Mouse (Mus musculus) stomach, embryonic 16.5 days (tissue): ENCODE results near the gene Lfng. TPM values are rescaled to one million over a fixed set of nuclear protein-coding genes. Genes with fewer than 3 reads are reported as not detected.
A peak's percentile ranks its signal among the peaks of the same experiment; 100 is the strongest.

Experiments used
- ATAC-seq: fragments of 200-750 bp; cut with Nextera tagmentation; 2 replicates; pipeline ENCODE4 v1.8.0; 2017; ENCODE audit warnings: moderate number of reproducible peaks, moderate TSS enrichment; ENCODE audit not compliant: insufficient read depth, low FRiP score
- H3K27ac ChIP-seq: fragments of 300-500 bp; sonication (generic); 2 replicates; pipeline ENCODE4 v1.5.1; 2014; ENCODE audit warnings: low read length
- H3K27me3 ChIP-seq: fragments of 300-500 bp; sonication (generic); 2 replicates; pipeline ENCODE4 v1.6.1; 2014; ENCODE audit warnings: low read length, control low read depth, mixed read lengths; ENCODE audit not compliant: control insufficient read depth, insufficient read depth
- H3K36me3 ChIP-seq: fragments of 300-500 bp; sonication (generic); 2 replicates; pipeline ENCODE4 v1.6.1; 2014; ENCODE audit warnings: low read length; ENCODE audit not compliant: control insufficient read depth, insufficient read depth
- H3K4me1 ChIP-seq: fragments of 300-500 bp; sonication (generic); 2 replicates; pipeline ENCODE4 v1.6.1; 2014; ENCODE audit warnings: low read length, control low read depth, mixed read lengths; ENCODE audit not compliant: control insufficient read depth, insufficient read depth
- H3K4me2 ChIP-seq: fragments of 300-500 bp; sonication (generic); 2 replicates; pipeline ENCODE4 v1.6.1; 2014; ENCODE audit warnings: low read depth, low read length, mixed read lengths
- H3K4me3 ChIP-seq: fragments of 300-500 bp; sonication (generic); replicated peaks from 2 replicates; pipeline ENCODE4 v1.5.1; 2014; ENCODE audit warnings: mild to moderate bottlenecking, low read length
- H3K9ac ChIP-seq: fragments of 300-500 bp; sonication (generic); 2 replicates; pipeline ENCODE4 v1.6.1; 2014; ENCODE audit warnings: low read length
- H3K9me3 ChIP-seq: fragments of 300-500 bp; sonication (generic); replicated peaks from 2 replicates; pipeline ENCODE4 v1.6.1; 2016; ENCODE audit warnings: low read length, control low read depth; ENCODE audit not compliant: control insufficient read depth
- WGBS: fragments of 180-500 bp; shearing (Covaris S2); extraction: QIAGEN DNeasy Blood & Tissue Kit; methylation state at CpG from one replicate; pipeline ENCODE4 v1.1.7; 2014; 5-methylcytosine and 5-hydroxymethylcytosine counted together
- polyA plus RNA-seq: library from polyadenylated mRNA; unstranded; fragments of >200 nt; fragmentation: Nextera tagmentation; extraction: Ambion mirVana; gene quantifications from 2 replicates; pipeline ENCODE4 v1.2.1, GENCODE M21; 2015

Gene Lfng
- polyA plus RNA-seq, 1 experiment from 2014 or later, result 21.5 TPM

GRCm38 (mm10) chr5:140646171-140646570 lies 39.1 kb downstream of the Lfng start:
- no peak overlapping the region for H3K27ac ChIP-seq
- H3K27me3 ChIP-seq, result no peaks in the 10 kb centered on the region
- ATAC-seq, result no peak
- peak overlapping the region; percentile 98; the same call in 1 of the 2 replicates for H3K9ac ChIP-seq
- H3K36me3 ChIP-seq, result no peaks in the 10 kb centered on the region
- WGBS, result 89% methylated on average over 6 of the region's 6 CpGs
- 0 out of 2 replicates have a peak overlapping the region, but pooled peaks have one; percentile 95 for H3K4me3 ChIP-seq
- peaks cover 65% of the 10 kb centered on the region for H3K4me1 ChIP-seq
- no peaks in the 10 kb centered on the region for H3K9me3 ChIP-seq
- H3K4me2 ChIP-seq, result peak overlapping the region; percentile 89

GRCm38 (mm10) chr5:140647031-140647760 lies 40.1 kb downstream of the Lfng start:
- Histone ChIP-seq H3K4me1 (peaks cover 55% of the 10 kb centered on the region), H3K36me3 (no peaks in the 10 kb centered on the region), H3K4me3 (peak overlapping the region; percentile 95), H3K27me3 (no peaks in the 10 kb centered on the region), H3K9ac (peak overlapping the region; percentile 98), H3K4me2 (peak overlapping the region; percentile 89), H3K9me3 (no peaks in the 10 kb centered on the region), H3K27ac (peak overlapping the region; percentile 87)
- 56% methylated on average over 13 of the region's 13 CpGs for WGBS
- no peak for ATAC-seq

- Histone ChIP-seq H3K4me1 (peaks cover 47% of the 10 kb centered on the region), H3K27me3 (no peaks in the 10 kb centered on the region), H3K4me3 (peak overlapping the region; percentile 95), H3K36me3 (no peaks in the 10 kb centered on the region), H3K9me3 (no peaks in the 10 kb centered on the region), H3K27ac (peak overlapping the region; percentile 87), H3K9ac (peak overlapping the region; percentile 98), H3K4me2 (peak overlapping the region; percentile 89)
- no peak for ATAC-seq
- 1% methylated on average over 13 of the region's 13 CpGs for WGBS
These were observed 40.9 kb downstream of the Lfng start for GRCm38 (mm10) chr5:140647821-140648518.

GRCm38 (mm10) chr5:140648519-140649100 lies 41.5 kb downstream of the Lfng start, which contains the start of gene Ttyh3:
Gene Ttyh3 (minus strand): TSS chr5:140649031.
- no peaks in the 10 kb centered on the region for H3K9me3 ChIP-seq
- peak within 1 kb of the TSS; percentile 98 for H3K9ac ChIP-seq
- peak within 1 kb of the TSS; percentile 95 for H3K4me3 ChIP-seq
- no peaks in the 10 kb centered on the region for H3K36me3 ChIP-seq
- no peaks in the 10 kb centered on the region for H3K27me3 ChIP-seq
- peaks cover 43% of the 10 kb centered on the region for H3K4me1 ChIP-seq
- H3K4me2 ChIP-seq, result peak within 1 kb of the TSS; percentile 89
- ATAC-seq, result no peak
- H3K27ac ChIP-seq, result peak within 1 kb of the TSS; percentile 87
- WGBS, result under 1% methylated on average over 51 of the region's 62 CpGs

GRCm38 (mm10) chr5:140649101-140649667 lies 42.1 kb downstream of the Lfng start:
- H3K9ac ChIP-seq, result peak overlapping the region; percentile 70
- H3K27me3 ChIP-seq, result no peaks in the 10 kb centered on the region
- no peaks in the 10 kb centered on the region for H3K9me3 ChIP-seq
- ATAC-seq, result peak; percentile 97
- peak overlapping the region; percentile 84 for H3K4me2 ChIP-seq
- H3K4me3 ChIP-seq, result peak overlapping the region; percentile 95
- H3K36me3 ChIP-seq, result no peaks in the 10 kb centered on the region
- 8% methylated on average over 25 of the region's 26 CpGs for WGBS
- peak overlapping the region; percentile 51; the same call in 1 of the 2 replicates for H3K27ac ChIP-seq
- peaks cover 43% of the 10 kb centered on the region for H3K4me1 ChIP-seq

- Histone ChIP-seq H3K9ac (no peak overlapping the region), H3K4me3 (no peak overlapping the region), H3K27me3 (no peaks in the 10 kb centered on the region), H3K9me3 (no peaks in the 10 kb centered on the region), H3K4me2 (peak overlapping the region; percentile 84), H3K27ac (no peak overlapping the region), H3K4me1 (peaks cover 38% of the 10 kb centered on the region), H3K36me3 (no peaks in the 10 kb centered on the region)
- WGBS, result 70% methylated on average over 7 of the region's 7 CpGs
- ATAC-seq, result no peak
These were observed 42.8 kb downstream of the Lfng start for GRCm38 (mm10) chr5:140649881-140650414.

- H3K4me1 ChIP-seq, result peaks cover 26% of the 10 kb centered on the region
- no peaks in the 10 kb centered on the region for H3K36me3 ChIP-seq
- H3K9me3 ChIP-seq, result no peaks in the 10 kb centered on the region
- no peak overlapping the region for H3K4me2 ChIP-seq
- WGBS, result 85% methylated on average over 11 of the region's 11 CpGs
- no peak overlapping the region for H3K27ac ChIP-seq
- no peaks in the 10 kb centered on the region for H3K27me3 ChIP-seq
- H3K4me3 ChIP-seq, result no peak overlapping the region
- H3K9ac ChIP-seq, result no peak overlapping the region
- ATAC-seq, result no peak
These were observed 44.1 kb downstream of the Lfng start for GRCm38 (mm10) chr5:140651231-140651630.

GRCm38 (mm10) chr5:140652587-140652986 lies 45.5 kb downstream of the Lfng start:
- Histone ChIP-seq H3K4me2 (no peak overlapping the region), H3K27ac (peak overlapping the region; percentile 30; the same call in 1 of the 2 replicates), H3K9ac (no peak overlapping the region), H3K9me3 (no peaks in the 10 kb centered on the region), H3K27me3 (no peaks in the 10 kb centered on the region), H3K36me3 (no peaks in the 10 kb centered on the region), H3K4me1 (peaks cover 13% of the 10 kb centered on the region), H3K4me3 (no peak overlapping the region)
- no peak for ATAC-seq
- 54% methylated on average over 7 of the region's 7 CpGs for WGBS
